Mouse (Mus musculus): ENCODE data around the gene Srrm4.

DNA sequence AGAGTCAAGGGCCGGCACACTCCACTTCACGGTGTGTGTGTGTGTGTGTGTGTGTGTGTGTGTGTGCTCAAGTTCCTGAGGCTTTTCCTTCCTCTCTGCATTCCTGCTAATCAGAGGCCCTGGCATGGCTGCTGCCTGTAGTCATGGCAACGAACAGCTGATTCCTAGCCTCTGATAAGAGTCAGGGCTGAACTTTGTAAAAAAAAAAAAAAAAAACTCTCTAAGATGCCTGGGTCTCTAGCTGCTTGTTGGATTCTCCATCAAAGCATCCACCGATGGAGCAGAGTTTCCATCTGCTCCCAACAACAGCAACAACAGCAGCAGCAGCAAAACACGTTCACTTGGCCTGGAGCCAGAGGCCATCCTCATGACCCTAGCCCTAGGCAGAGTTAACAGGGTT is 106.5 kb downstream of the Srrm4 start:
- TF ChIP-seq CTCF (IDR thresholded peaks at IDR 0.05) = no peak
- TF ChIP-seq EP300 (IDR thresholded peaks at IDR 0.05) = no peak

Data from lung, postnatal 0 days (tissue).